Mouse (Mus musculus) hindbrain, embryonic 14.5 days (tissue): Measurements from ENCODE around the gene Mfrp. TPM values are rescaled to one million over a fixed set of nuclear protein-coding genes. Genes with fewer than 3 reads are reported as not detected.

Experiments
- ATAC-seq: fragments of 200-750 bp; cut with Nextera tagmentation; 2 replicates; pipeline ENCODE4 v1.8.0; 2017; ENCODE audit warnings: moderate number of reproducible peaks, mild to moderate bottlenecking, moderate TSS enrichment, moderate library complexity; ENCODE audit not compliant: low FRiP score
- DNase-seq: peaks from one replicate; pipeline ENCODE4 v3.0.0-alpha.2; 2015; ENCODE audit warnings: low spot score
- H3K27ac ChIP-seq: fragments of 300-500 bp; sonication (generic); 2 replicates; pipeline ENCODE4 v1.5.1; 2014; ENCODE audit warnings: mild to moderate bottlenecking, moderate library complexity
- H3K27me3 ChIP-seq: fragments of 300-500 bp; sonication (generic); 2 replicates; pipeline ENCODE4 v1.6.1; 2014; ENCODE audit warnings: mild to moderate bottlenecking, low read length, mixed read lengths; ENCODE audit not compliant: control insufficient read depth, insufficient read depth
- H3K36me3 ChIP-seq: fragments of 300-500 bp; sonication (generic); replicated peaks from 2 replicates; pipeline ENCODE4 v1.6.1; 2014; ENCODE audit not compliant: control insufficient read depth, insufficient read depth
- H3K4me1 ChIP-seq: fragments of 300-500 bp; sonication (generic); replicated peaks from 2 replicates; pipeline ENCODE4 v1.6.1; 2014; ENCODE audit warnings: antibody characterized with exemption, low read length, mixed read lengths; ENCODE audit not compliant: control insufficient read depth, insufficient read depth
- H3K4me2 ChIP-seq: fragments of 300-500 bp; sonication (generic); replicated peaks from 2 replicates; pipeline ENCODE4 v1.6.1; 2014; ENCODE audit warnings: mild to moderate bottlenecking, moderate library complexity
- H3K4me3 ChIP-seq: fragments of 300-500 bp; sonication (generic); replicated peaks from 2 replicates; pipeline ENCODE4 v1.5.1; 2014; ENCODE audit warnings: mild to moderate bottlenecking, low read length
- H3K9ac ChIP-seq: fragments of 300-500 bp; sonication (generic); 2 replicates; pipeline ENCODE4 v1.6.1; 2014
- H3K9me3 ChIP-seq: fragments of 300-500 bp; sonication (generic); 2 replicates; pipeline ENCODE4 v1.6.1; 2016; ENCODE audit warnings: low read length; ENCODE audit not compliant: control insufficient read depth
- WGBS: fragments of 180-500 bp; shearing (Covaris S2); extraction: QIAGEN DNeasy Blood & Tissue Kit; methylation state at CpG from one replicate; pipeline ENCODE4 v1.1.7; 2014; 5-methylcytosine and 5-hydroxymethylcytosine counted together
- polyA plus RNA-seq: library from polyadenylated mRNA; unstranded; fragments of >200 nt; fragmentation: Nextera tagmentation; extraction: Ambion mirVana; gene quantifications from 2 replicates; pipeline ENCODE4 v1.2.1, GENCODE M21; 2014

Gene Mfrp
- polyA plus RNA-seq, 1 experiment from 2014 or later = 0.41 TPM

DNA sequence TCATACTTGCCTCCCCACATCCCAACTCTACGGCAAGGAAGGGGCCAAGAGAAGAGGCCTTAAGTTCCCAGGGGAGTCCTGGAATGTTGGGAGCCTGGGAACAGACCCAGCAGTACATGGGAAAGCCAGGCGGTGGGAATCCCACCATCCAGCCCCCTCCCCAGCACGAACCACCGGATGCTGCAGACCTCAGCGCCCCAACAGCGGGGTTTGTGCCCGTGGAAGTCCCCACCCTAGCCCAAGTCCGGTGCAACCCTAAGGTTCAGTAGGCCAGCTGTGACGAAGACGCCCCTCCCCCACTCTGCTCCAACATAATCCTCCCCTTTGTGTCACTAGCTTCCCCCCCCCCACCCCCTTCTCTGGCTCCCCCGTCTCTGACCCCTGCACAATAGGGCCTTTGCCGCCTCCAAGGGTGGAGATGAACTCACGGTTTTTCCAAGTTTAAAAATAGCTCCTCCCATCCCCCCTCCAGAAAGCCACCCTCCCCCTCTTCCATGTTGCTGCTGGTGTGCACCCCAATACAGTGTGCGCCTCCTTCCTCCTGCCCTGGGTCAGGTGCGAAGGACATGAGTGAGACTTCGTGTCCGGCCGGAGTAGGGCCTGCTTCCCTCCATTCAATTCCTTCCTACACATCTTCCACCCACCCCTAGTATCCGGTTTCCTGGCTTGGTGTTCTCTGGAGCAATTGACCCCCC is 29.2 kb downstream of the Mfrp start:
- H3K27me3 ChIP-seq = peaks cover 54% of the 10 kb centered on the region
- H3K9ac ChIP-seq = peak overlapping the region; percentile 51; the same call in 1 of the 2 replicates
- H3K9me3 ChIP-seq = no peaks in the 10 kb centered on the region
- no peak for DNase-seq
- peak overlapping the region; percentile 57 for H3K4me2 ChIP-seq
- peaks cover 40% of the 10 kb centered on the region for H3K4me1 ChIP-seq
- H3K27ac ChIP-seq = peak overlapping the region; percentile 55
- WGBS = 20% methylated on average over 19 of the region's 19 CpGs
- no peaks in the 10 kb centered on the region for H3K36me3 ChIP-seq
- no peak for ATAC-seq
- H3K4me3 ChIP-seq = no peak overlapping the region

DNA sequence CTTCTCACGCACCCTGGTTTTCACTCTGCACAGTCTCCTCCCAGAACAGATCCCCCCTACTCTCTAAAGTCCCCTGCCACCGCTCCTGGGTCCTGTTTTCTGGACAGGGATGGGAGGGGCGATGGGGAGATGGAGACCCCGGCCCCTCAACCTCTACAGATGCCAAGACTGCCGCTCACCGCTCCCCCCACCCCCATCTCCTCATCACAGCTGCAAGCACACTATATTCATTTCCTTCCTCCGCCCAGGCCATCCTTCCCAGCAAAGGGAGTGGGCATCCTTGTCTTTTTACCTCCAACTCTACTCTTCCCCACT is 29.7 kb downstream of the Mfrp start:
- H3K4me1 ChIP-seq = peaks cover 40% of the 10 kb centered on the region
- H3K27me3 ChIP-seq = peaks cover 59% of the 10 kb centered on the region
- DNase-seq (no peak), ATAC-seq (no peak)
- H3K36me3 ChIP-seq = no peaks in the 10 kb centered on the region
- 0 out of 2 replicates have a peak overlapping the region, but pooled peaks have one; percentile 55 for H3K27ac ChIP-seq
- 46% methylated on average over 7 of the region's 7 CpGs for WGBS
- no peaks in the 10 kb centered on the region for H3K9me3 ChIP-seq
- H3K9ac ChIP-seq = no peak overlapping the region
- H3K4me2 ChIP-seq = no peak overlapping the region
- H3K4me3 ChIP-seq = no peak overlapping the region

DNA sequence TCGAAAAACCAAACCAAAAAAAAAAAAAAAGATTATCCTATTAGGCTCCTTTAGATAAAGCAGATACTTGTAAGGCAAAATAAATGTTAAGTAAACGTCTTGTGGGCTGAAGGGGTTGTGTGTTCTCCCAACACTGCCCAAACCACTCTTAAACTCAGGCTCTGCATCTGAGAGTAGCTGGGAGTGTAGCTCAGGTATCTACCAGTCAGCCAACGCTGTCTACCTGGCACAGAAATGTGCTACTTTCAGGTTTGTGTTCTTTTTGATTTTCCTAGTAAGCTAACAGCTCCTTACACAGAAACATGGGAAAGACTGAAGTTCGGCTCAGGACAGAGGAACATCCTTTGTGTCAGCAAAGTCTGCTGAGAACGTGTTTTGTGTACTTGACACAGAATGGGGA is 30.7 kb downstream of the Mfrp start:
- no peak overlapping the region for H3K4me3 ChIP-seq

DNA sequence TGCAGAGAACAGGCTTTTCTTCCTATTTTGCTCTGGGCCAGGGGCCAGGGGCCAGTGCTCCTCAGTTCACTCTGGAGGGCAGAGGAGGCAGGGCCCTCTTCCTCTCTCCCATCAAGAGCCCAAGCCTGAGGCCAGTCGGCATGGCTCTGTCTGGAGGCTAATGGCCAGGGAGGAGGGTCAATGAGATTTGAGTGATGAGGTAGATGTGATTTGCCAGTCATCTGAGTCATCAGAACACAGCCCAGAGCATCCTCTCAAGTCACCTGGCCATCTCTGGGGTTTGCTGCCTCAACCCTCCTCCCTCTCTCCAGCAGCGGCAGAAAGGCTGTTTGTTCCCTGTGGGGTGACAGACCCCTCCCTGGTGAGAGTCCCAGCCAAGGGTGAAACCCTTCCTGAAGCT is 31.8 kb downstream of the Mfrp start:
- DNase-seq (no peak), ATAC-seq (no peak)
- H3K4me3 ChIP-seq = 0 out of 2 replicates have a peak overlapping the region, but pooled peaks have one; percentile 42
- H3K27me3 ChIP-seq = peaks cover 63% of the 10 kb centered on the region
- WGBS = 14% methylated on average over 2 of the region's 2 CpGs
- H3K4me1 ChIP-seq = peaks cover 36% of the 10 kb centered on the region
- H3K9ac ChIP-seq = no peak overlapping the region
- H3K36me3 ChIP-seq = no peaks in the 10 kb centered on the region
- H3K27ac ChIP-seq = no peak overlapping the region
- peak overlapping the region; percentile 84 for H3K4me2 ChIP-seq
- H3K9me3 ChIP-seq = no peaks in the 10 kb centered on the region

More for the DNA sequence above, 30.7 kb downstream of the Mfrp start:
- 78% methylated on average over 5 of the region's 5 CpGs for WGBS
- Histone ChIP-seq H3K36me3 (no peaks in the 10 kb centered on the region), H3K9me3 (no peaks in the 10 kb centered on the region), H3K4me2 (no peak overlapping the region), H3K27ac (no peak overlapping the region), H3K4me1 (peaks cover 36% of the 10 kb centered on the region), H3K27me3 (peaks cover 63% of the 10 kb centered on the region), H3K9ac (no peak overlapping the region)
- ATAC-seq = no peak
- no peak for DNase-seq

DNA sequence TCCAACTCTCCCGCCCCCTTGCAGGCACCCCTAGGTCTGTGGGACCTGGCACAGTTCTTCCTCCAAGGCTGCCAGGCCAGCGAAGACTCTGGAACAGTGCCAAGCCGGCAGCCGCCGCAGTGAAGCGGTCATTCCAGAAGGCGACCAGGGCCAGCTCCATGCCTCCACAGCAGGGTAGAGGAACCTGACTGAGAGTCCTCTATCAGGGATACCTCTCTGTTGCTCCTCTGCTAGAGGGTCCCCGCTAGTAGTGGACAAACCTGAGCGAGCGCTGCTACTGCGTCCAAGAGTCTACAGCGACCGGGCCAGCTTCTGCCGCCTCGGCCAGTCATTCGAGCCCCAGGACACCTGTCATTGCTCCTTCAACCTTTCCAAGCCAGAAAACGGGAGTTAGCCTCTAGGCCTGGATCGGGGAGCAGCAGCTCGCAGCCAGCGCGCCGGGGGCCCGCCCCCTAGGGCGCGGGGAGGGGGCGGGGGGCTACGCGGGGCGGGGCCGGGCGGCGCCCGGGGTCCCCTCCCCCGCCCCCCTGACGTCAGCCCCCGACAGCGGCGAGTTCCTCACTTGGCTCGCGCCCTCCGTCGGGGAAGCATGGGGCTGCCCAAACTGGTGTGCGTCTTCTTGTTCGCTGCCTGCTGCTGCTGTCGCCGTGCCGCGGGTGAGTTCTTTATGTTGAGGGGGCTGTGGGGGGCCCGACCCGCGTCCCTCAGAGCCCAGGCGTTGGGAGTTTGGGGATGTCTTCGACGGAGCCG is 32.7 kb downstream of the Mfrp start, which contains the start of gene Mcam:
TSS of gene Mcam (plus strand) at position 369 of the 750 bp plus-strand sequence.
- H3K4me2 ChIP-seq = peak within 1 kb of the TSS; percentile 84
- no peaks in the 10 kb centered on the region for H3K9me3 ChIP-seq
- peak within 1 kb of the TSS; percentile 42 for H3K4me3 ChIP-seq
- DNase-seq = peak; percentile 69
- H3K27ac ChIP-seq = peak within 1 kb of the TSS; percentile 21; the same call in 1 of the 2 replicates
- peak within 1 kb of the TSS; percentile 51 for H3K9ac ChIP-seq
- ATAC-seq = peak; percentile 28; the same call in 1 of the 2 replicates
- no peaks in the 10 kb centered on the region for H3K36me3 ChIP-seq
- peaks cover 62% of the 10 kb centered on the region for H3K27me3 ChIP-seq
- WGBS = under 1% methylated on average over 39 of the region's 55 CpGs
- H3K4me1 ChIP-seq = peaks cover 36% of the 10 kb centered on the region

DNA sequence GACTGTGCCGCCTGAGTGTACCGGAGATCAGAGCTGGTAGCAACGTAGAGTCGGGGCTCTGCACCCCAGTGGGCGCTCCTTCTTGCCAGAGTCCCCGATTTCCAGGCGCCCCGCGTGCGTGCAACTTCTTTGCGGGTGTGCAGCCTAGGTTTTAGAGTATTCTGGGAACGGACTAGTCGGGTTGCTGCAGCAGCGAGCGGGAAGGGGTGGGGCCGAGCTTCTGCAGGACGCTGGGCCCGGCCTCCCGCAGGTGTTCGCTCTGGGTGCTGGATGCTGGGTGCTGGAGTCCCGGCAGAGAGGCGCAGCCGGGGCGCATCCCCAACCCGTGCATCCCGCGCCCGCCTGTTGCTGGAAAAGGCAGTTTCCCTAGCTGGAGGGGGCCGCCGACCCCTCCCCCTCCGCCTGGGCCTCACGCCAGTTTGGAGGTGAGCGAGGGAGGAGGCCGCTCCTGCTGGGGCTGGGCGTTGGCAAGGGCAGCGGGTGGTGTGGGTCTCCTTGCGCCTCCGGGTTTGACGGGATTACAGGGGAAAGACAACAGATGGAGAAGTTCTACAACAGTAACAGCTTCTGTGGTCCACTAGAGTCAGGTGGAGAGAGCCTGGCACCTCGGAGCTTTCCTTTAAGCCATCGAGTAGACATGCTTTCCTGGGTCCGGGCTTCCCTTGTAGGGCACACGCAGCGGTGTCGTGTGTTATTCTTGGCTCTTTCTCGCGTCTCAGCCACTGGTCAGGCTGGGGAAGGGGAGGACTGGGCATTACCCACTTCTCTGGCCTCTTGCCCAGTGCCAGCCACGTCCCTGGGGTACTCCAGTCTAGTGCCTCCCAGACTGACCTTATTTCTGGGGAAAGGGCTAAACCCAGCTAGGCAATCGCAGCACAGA is 33.6 kb downstream of the Mfrp start:
- WGBS = 2% methylated on average over 49 of the region's 49 CpGs
- Histone ChIP-seq H3K9me3 (no peaks in the 10 kb centered on the region), H3K4me1 (peaks cover 29% of the 10 kb centered on the region), H3K4me2 (peak overlapping the region; percentile 84), H3K4me3 (peak overlapping the region; percentile 42), H3K9ac (peak overlapping the region; percentile 51), H3K27ac (0 out of 2 replicates have a peak overlapping the region, but pooled peaks have one; percentile 21), H3K36me3 (no peaks in the 10 kb centered on the region), H3K27me3 (peaks cover 56% of the 10 kb centered on the region)
- no peak for ATAC-seq
- peak; percentile 50 for DNase-seq

DNA sequence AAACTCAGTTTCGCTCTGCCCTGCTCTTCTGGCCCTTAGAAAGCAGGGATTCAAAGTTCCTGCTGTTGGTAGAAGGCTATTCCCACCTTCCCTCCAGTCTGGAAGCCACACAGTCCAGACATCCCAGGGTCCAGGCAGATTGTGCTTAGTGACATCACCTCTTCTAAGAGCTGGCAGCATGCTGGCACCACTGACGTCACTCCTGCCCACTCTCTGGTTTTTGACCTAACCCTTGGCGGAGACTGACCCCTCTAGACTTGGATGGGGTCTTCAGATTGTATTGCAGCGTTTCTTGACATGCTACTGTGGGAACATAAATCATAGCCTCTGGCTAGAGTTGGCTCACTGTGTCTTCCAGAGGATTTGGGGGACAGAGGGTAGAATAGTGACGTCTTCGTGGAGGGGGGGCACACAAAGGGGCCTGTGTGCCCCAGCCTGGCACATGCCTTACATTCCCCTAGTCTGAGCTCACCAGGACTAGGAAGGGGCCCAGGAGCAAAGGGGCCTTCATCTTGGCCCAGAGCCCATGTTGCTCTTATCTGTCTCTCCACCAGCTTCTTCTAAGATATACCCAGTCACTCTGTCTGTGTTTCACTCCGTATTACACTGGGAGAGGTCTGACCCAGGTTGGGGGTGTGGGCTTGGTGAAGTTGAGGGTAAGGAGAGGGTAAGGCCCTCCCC is 34.3 kb downstream of the Mfrp start:
- Histone ChIP-seq H3K9ac (0 out of 2 replicates have a peak overlapping the region, but pooled peaks have one; percentile 51), H3K27ac (no peak overlapping the region), H3K4me1 (peaks cover 22% of the 10 kb centered on the region), H3K36me3 (no peaks in the 10 kb centered on the region), H3K27me3 (peaks cover 55% of the 10 kb centered on the region), H3K4me3 (peak overlapping the region; percentile 42), H3K9me3 (no peaks in the 10 kb centered on the region), H3K4me2 (peak overlapping the region; percentile 84)
- WGBS = 58% methylated on average over 7 of the region's 7 CpGs
- DNase-seq (no peak), ATAC-seq (peak; percentile 29; the same call in 1 of the 2 replicates)

DNA sequence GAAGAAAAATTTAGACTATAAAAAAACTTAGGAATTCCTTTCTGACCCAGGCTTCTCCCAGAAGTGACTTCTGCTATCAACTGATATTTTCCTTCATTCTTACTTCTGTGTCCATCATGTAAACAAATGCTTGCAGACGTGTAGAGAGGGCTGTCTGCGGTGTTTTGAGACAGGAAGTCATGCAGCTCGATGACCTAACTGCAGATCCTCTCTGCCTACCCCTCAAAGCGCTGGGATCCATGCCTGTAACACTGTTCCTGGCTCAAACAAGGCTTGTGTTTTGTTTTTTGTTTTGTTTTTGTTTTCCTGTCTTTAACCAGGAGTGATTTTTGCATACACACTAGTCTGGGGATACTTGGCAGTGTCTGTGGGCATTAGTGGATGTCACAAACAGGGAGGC is 36.3 kb downstream of the Mfrp start:
- WGBS = 76% methylated on average over 4 of the region's 4 CpGs
- Histone ChIP-seq H3K9ac (no peak overlapping the region), H3K4me3 (no peak overlapping the region), H3K27ac (no peak overlapping the region), H3K4me2 (no peak overlapping the region), H3K27me3 (peaks cover 37% of the 10 kb centered on the region), H3K36me3 (peaks cover 14% of the 10 kb centered on the region), H3K9me3 (no peaks in the 10 kb centered on the region), H3K4me1 (peaks cover 22% of the 10 kb centered on the region)
- DNase-seq = no peak
- no peak for ATAC-seq
